In genomic region chr8:126845530-126846187, GRCm38 (mm10) we compare ENCODE assay signal across 15 mouse cellular contexts.
DNase-seq lines count a peak whose midpoint lies in the region; ATAC-seq and TF ChIP-seq lines count a peak whose summit lies in the region.
"Had no signal": no experiment of that assay in that cellular context is flagged by ENCODE, and none has a peak within 500 bp of the region (broad histone marks: within the 10 kb centered on the region; RNA-seq: fewer than 3 reads in every experiment).

No protein-coding gene starts in this region.

- no peak overlapping the region for H3K4me3 ChIP-seq in kidney, adult 2 months (ENCODE audit: insufficient read depth, low read depth, low read length)
- no peak overlapping the region for H3K4me3 ChIP-seq in cortical plate, adult 2 months (ENCODE audit: insufficient read depth, low read length)
- no peak overlapping the region for H3K4me3 ChIP-seq in stomach, postnatal 0 days (ENCODE audit: low read depth, low read length)
- H3K4me3 ChIP-seq: neural tube, embryonic 12.5 days had no signal

- no peak for ATAC-seq in stomach, postnatal 0 days (ENCODE audit: low FRiP score, low TSS enrichment)
- ATAC-seq in cerebellum, adult (ENCODE audit: insufficient number of reproducible peaks, low FRiP score, low TSS enrichment), result no peak
- ATAC-seq: inflammation-experienced regulatory T-cells, adult 6 months had no signal

- no peak overlapping the region for H3K4me2 ChIP-seq in stomach, postnatal 0 days (replicated peaks; ENCODE audit: low read depth)
- H3K4me2 ChIP-seq: neural tube, embryonic 12.5 days had no signal

- WGBS in kidney, adult 2 months, result 91% methylated on average over 14 of the region's 14 CpGs
- WGBS in stomach, postnatal 0 days, result 80% methylated on average over 14 of the region's 14 CpGs

- TF ChIP-seq EP300 in stomach, postnatal 0 days (optimal IDR thresholded peaks at IDR 0.05), result no peak

- no peak for TF ChIP-seq POLR2A in kidney, adult 2 months (IDR thresholded peaks at IDR 0.05; ENCODE audit: low read depth, low read length)
- no peak for TF ChIP-seq POLR2A in cortical plate, adult 2 months (IDR thresholded peaks at IDR 0.05; ENCODE audit: extremely low read depth, insufficient read depth, low read length)

- TF ChIP-seq CTCF in kidney, adult 2 months (conservative IDR thresholded peaks at IDR 0.05; ENCODE audit: insufficient read depth, insufficient read length, low read depth, low read length), result no peak
- TF ChIP-seq CTCF in cortical plate, adult 2 months (IDR thresholded peaks at IDR 0.05; ENCODE audit: extremely low read depth, insufficient read depth, low read length), result no peak
- TF ChIP-seq CTCF in stomach, postnatal 0 days (IDR thresholded peaks at IDR 0.05; ENCODE audit: low read depth), result no peak

- peak overlapping the region; percentile 2; the same call in 1 of the 2 replicates for H3K27ac ChIP-seq in kidney, adult 2 months (ENCODE audit: insufficient read depth, low read depth, low read length)
- 0 out of 2 replicates have a peak overlapping the region, but pooled peaks have one; percentile 61 for H3K27ac ChIP-seq in cortical plate, adult 2 months (ENCODE audit: insufficient read depth, low read length)
- H3K27ac ChIP-seq in stomach, postnatal 0 days (replicated peaks), result peak overlapping the region; percentile 73
- H3K27ac ChIP-seq: neural tube, embryonic 12.5 days had no signal

- no peaks in the 10 kb centered on the region for H3K36me3 ChIP-seq in kidney, adult 2 months (ENCODE audit: control insufficient read depth, insufficient read depth, low read length)
- H3K36me3 ChIP-seq in stomach, postnatal 0 days (ENCODE audit: control insufficient read depth, insufficient read depth, low read length), result no peaks in the 10 kb centered on the region
- H3K36me3 ChIP-seq: neural tube, embryonic 12.5 days had no signal

- no peak overlapping the region for H3K9ac ChIP-seq in stomach, postnatal 0 days (ENCODE audit: low read length)
- H3K9ac ChIP-seq: neural tube, embryonic 12.5 days had no signal

- intact Hi-C loops in left cerebral cortex, postnatal 36 days (cut with DNase I), result no loop called here

- H3K27me3 ChIP-seq in kidney, adult 2 months (replicated peaks; ENCODE audit: control insufficient read depth, insufficient read depth, low read length), result no peaks in the 10 kb centered on the region
- H3K27me3 ChIP-seq in stomach, postnatal 0 days (ENCODE audit: control insufficient read depth, insufficient read depth, low read length), result no peaks in the 10 kb centered on the region
- H3K27me3 ChIP-seq: neural tube, embryonic 12.5 days had no signal

- H3K9me3 ChIP-seq in stomach, postnatal 0 days (ENCODE audit: control insufficient read depth, low read length), result no peaks in the 10 kb centered on the region
- H3K9me3 ChIP-seq: neural tube, embryonic 12.5 days had no signal

- peaks cover 25% of the 10 kb centered on the region for H3K4me1 ChIP-seq in kidney, adult 2 months (ENCODE audit: control insufficient read depth, insufficient read depth, low read length)
- no peaks in the 10 kb centered on the region for H3K4me1 ChIP-seq in cortical plate, adult 2 months (ENCODE audit: control insufficient read depth, insufficient read depth, low read length)
- H3K4me1 ChIP-seq in stomach, postnatal 0 days (replicated peaks; ENCODE audit: control insufficient read depth, insufficient read depth), result no peaks in the 10 kb centered on the region; the same call in 1 of the 2 replicates

- DNase-seq in kidney, adult 2 months, result no peak
- no peak for DNase-seq in kidney, adult 18-20 months
- peak; percentile 32 for DNase-seq in spleen, postnatal 36 days (ENCODE audit: low spot score in 2 of 2)
- no peak for DNase-seq in spleen, postnatal 14 days (ENCODE audit: low spot score in 2 of 2)
- DNase-seq in stomach, postnatal 0 days (ENCODE audit: low spot score), result no peak
- no peak for DNase-seq in left cerebral cortex, postnatal 36 days (ENCODE audit: low spot score in 2 of 2)
- DNase-seq: adrenal gland, postnatal 25 days; cerebellum, adult 2 months; heart, postnatal 36 days; kidney, postnatal 36 days; midbrain, embryonic 14.5 days had no signal

Comparison
In these comparisons a context has a peak if more than half of its experiments do, and no peak if none do; other contexts are left out.
1. DNase-seq: peak in spleen, postnatal 36 days (2 of 2); none in kidney, adult 2 months (single experiment), kidney, adult 18-20 months (single experiment), spleen, postnatal 14 days (0 of 2), stomach, postnatal 0 days (single experiment) and left cerebral cortex, postnatal 36 days (0 of 2).
2. H3K27ac ChIP-seq: peak in every context shown above with its lines; median percentile 73 in stomach, postnatal 0 days; 61 in cortical plate, adult 2 months; 2 in kidney, adult 2 months.